Mouse (Mus musculus) c-Kit-positive CD71-positive TER-119-negative erythroid progenitor cells, embryonic 14.5 days (primary cell): ENCODE measurements around the gene Kpna1.

ENCODE experiments used
- DNase-seq: peaks from one replicate; pipeline ENCODE4 v3.0.0-alpha.2; 2013; ENCODE audit warnings: low read depth

The Kpna1 gene

GRCm38 (mm10) chr16:36071071-36071449 is 92.5 kb downstream of the Kpna1 start:
- no peak for DNase-seq

GRCm38 (mm10) chr16:36071450-36072379 is 93.2 kb downstream of the Kpna1 start, which contains the start of the genes Fam162a and Ccdc58:
TSS of gene Fam162a (minus strand) at chr16:36071594.
TSS of gene Ccdc58 (plus strand) at chr16:36071685.
- peak; percentile 82 for DNase-seq

GRCm38 (mm10) chr16:36072410-36073011 is 94.0 kb downstream of the Kpna1 start:
- no peak for DNase-seq

- DNase-seq, result no peak
Measured at GRCm38 (mm10) chr16:36074772-36075171, 96.2 kb downstream of the Kpna1 start.

- DNase-seq, result no peak
Measured at GRCm38 (mm10) chr16:36079916-36080315, 101.4 kb downstream of the Kpna1 start.
